Mouse (Mus musculus) right cerebral cortex, postnatal 4 days (tissue): ENCODE data around the gene Rangap1.
"Not testable (repeated sequence)": the region's sequence is repeated elsewhere in the genome, so short reads cannot be mapped to it uniquely, and the experiment has no call there.

Source experiments
- DNase-seq: peaks from one replicate; pipeline ENCODE4 v3.0.0-alpha.2; 2022

Gene Rangap1

GRCm38 (mm10) chr15:81739924-81740323 is 5.4 kb downstream of the Rangap1 start:
- DNase-seq, result no peak

GRCm38 (mm10) chr15:81739296-81739695 is 6.0 kb downstream of the Rangap1 start:
- no peak for DNase-seq

- DNase-seq, result no peak
Observed at GRCm38 (mm10) chr15:81735075-81735474, 10.3 kb downstream of the Rangap1 start.

GRCm38 (mm10) chr15:81729792-81730635 is 15.3 kb downstream of the Rangap1 start:
- peak; percentile 94 for DNase-seq

GRCm38 (mm10) chr15:81729241-81729791 is 16.0 kb downstream of the Rangap1 start:
- DNase-seq, result peak; percentile 28

GRCm38 (mm10) chr15:81725965-81726364 is 19.4 kb downstream of the Rangap1 start:
- DNase-seq, result no peak

GRCm38 (mm10) chr15:81723653-81724052 is 21.7 kb downstream of the Rangap1 start:
- DNase-seq, result no peak

- no peak for DNase-seq
Observed at GRCm38 (mm10) chr15:81722361-81722760, 23.0 kb downstream of the Rangap1 start.

GRCm38 (mm10) chr15:81719139-81719531 is 26.2 kb downstream of the Rangap1 start:
- no peak for DNase-seq

- DNase-seq, result no peak
Observed at GRCm38 (mm10) chr15:81718336-81719138, 26.8 kb downstream of the Rangap1 start.

- DNase-seq, result no peak
Observed at GRCm38 (mm10) chr15:81713742-81714141, 31.6 kb downstream of the Rangap1 start.

- DNase-seq, result no peak
Observed at GRCm38 (mm10) chr15:81710801-81711200, 34.5 kb downstream of the Rangap1 start.

GRCm38 (mm10) chr15:81709686-81710085 is 35.6 kb downstream of the Rangap1 start:
- no peak for DNase-seq

GRCm38 (mm10) chr15:81708991-81709390 is 36.3 kb downstream of the Rangap1 start:
- DNase-seq, result no peak

- no peak for DNase-seq
Observed at GRCm38 (mm10) chr15:81703094-81703489, 42.2 kb downstream of the Rangap1 start.

- DNase-seq, result no peak
Observed at GRCm38 (mm10) chr15:81702306-81703093, 42.8 kb downstream of the Rangap1 start.

GRCm38 (mm10) chr15:81701350-81701749 is 44.0 kb downstream of the Rangap1 start:
- not testable (repeated sequence) for DNase-seq

GRCm38 (mm10) chr15:81700601-81701000 is 44.7 kb downstream of the Rangap1 start:
- no peak for DNase-seq

GRCm38 (mm10) chr15:81700161-81700560 is 45.2 kb downstream of the Rangap1 start:
- no peak for DNase-seq

GRCm38 (mm10) chr15:81698532-81698931 is 46.8 kb downstream of the Rangap1 start:
- DNase-seq, result no peak

GRCm38 (mm10) chr15:81697847-81698246 is 47.5 kb downstream of the Rangap1 start:
- no peak for DNase-seq

GRCm38 (mm10) chr15:81697175-81697574 is 48.2 kb downstream of the Rangap1 start, which contains the start of gene Chadl:
TSS of gene Chadl (minus strand) at chr15:81697287.
- peak; percentile 48 for DNase-seq

GRCm38 (mm10) chr15:81694891-81695290 is 50.4 kb downstream of the Rangap1 start:
- DNase-seq, result no peak
